Mouse (Mus musculus): ENCODE measurements around the gene Nutf2.

- no peak for TF ChIP-seq CTCF (IDR thresholded peaks at IDR 0.05; ENCODE audit: low read depth)
- TF ChIP-seq EP300 (IDR thresholded peaks at IDR 0.05; ENCODE audit: low read depth) = no peak
Observed at GRCm38 (mm10) chr8:105858495-105858894, 1.9 kb upstream of the Nutf2 start.

Data from liver, embryonic 14.5 days (tissue).